Mouse (Mus musculus) cerebellum, postnatal 14 days (tissue): ENCODE results near the gene Hsh2d.

Experiments
- DNase-seq, 2 experiments: peaks; one replicate each; pipeline ENCODE4 v3.0.0; 2021; ENCODE audit warnings: mixed read lengths in 2 of 2

The Hsh2d gene

DNA sequence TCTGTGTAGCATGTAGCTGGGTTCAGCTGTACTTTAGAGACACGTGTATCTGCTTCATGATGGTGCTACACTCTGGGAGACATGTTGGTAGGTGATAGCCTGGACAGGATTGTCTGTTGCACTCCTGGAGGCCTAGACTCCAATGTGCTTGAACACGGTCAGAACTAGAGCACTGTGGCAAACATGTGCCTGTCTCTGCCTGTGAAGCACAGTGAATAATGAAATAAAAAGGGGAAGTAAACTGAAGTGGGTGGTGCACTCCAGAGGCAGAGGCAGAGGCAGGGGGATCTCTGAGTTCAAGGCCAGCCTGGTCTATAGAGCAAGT, 739 bp downstream of the Hsh2d start:
- no peak for DNase-seq

DNA sequence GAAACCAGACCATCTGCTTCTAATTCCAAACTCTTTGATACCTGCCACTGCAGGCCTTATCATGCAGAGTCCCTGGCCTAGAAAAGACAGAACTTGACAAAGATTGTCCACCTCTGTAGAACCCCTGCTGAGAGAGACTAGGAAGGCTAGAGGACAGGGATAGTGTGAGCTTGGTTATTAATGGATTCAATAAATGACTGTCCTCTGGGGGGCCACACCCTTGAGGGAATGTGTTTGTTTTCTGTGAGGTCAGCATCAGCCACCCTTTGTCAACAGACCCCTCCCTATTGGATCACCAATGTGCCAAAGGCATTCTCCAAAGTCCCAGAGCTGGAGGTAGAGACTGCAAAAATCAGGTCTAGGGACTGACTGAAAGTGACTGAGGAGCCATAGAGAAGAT, 2.6 kb downstream of the Hsh2d start:
- DNase-seq = no peak

DNA sequence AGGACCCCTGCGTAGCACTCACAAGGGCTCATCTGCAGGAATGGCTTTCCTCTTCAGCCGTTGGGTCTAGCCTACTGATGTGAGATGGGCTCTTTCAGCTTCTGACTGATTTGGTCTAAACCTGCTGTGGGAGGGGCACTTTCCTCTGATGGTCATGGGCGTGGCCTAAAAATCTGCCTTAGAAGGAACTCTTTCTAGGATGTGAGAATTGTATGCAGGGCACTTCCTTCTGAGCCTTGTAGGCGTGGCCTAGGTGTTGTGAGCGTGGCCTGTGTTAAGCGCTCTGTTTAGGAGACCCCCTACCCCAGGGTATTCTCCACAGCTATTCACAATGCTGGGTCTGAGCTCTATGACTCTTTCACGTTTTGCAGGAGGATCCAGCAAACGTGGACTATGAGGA, 8.6 kb downstream of the Hsh2d start:
- no peak for DNase-seq

DNA sequence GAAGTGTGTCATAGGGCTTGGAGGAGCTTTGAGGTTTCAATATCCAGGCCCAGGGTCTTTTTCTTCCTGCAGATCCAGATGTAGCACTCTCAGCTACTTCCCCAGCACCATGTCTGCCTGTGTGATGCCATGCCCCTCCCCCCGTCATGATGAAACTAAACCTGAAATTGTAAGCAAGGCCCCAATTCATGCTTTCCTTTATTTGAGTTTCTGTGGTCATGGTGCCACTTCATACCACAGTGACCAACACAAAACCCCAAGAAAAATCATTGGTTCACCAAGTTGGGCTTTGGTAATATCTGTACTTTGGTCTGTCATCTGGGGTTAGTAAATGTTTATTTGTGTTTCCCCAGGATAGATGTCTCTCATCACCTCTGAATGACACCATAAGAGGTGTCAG, 19.1 kb downstream of the Hsh2d start:
- DNase-seq = no peak

DNA sequence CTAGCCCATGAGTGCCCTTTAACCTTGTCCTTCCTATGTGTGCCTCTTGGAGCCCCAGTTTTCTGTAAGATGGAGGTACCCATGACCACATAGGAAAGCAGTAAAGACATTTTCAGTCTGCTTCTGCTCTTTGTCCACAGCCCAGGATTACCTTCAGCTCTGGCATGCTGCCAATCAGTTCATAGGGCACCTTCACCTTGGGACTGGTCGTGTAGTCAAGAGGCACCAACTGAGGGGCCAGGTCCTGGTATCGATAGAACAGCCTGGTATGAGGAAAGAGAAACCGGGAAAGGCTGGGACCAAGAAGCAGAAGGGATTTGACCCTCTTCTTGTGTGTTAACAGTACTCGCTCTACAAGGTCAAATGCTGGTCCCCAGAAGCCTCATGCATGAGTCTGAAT, 20.8 kb downstream of the Hsh2d start:
- DNase-seq = no peak

DNA sequence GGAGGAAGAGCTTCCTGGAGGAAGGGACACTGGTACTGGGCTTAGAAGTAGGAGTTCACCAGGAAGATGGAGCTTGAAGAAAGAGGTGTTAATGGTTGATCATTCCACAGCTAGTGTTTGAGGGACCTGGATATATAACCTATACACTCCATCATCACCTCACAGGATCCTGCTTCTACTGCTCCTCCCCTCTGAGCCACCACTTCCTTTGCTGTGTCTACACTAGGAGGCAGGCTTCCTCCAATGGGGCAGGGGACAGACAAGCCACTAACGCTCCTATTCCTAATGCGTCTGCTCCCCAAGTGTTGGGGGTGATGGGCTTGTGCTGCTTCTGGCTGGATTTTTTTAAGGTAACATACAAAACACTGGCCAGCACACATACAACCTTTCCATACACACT, 21.3 kb downstream of the Hsh2d start:
- DNase-seq = no peak

DNA sequence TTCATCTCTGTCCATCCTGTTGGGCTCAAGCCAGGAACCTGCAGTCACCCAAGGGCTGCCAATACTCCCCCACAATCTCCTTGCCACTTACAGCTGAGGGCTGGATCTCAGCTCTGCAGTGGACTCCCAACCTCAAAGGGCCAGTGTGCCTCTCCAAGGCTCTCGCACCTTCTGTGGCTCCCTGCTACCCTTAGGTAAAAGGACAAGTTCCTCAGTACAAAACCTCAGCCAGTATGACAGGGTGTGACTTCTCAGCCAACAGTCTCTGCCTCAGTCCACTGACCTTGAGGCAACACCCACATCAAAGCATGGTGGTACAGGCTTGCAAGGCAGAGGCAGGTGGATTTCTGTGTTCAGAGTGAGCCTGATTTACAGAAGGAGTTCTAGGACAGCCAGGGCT, 22.4 kb downstream of the Hsh2d start:
- DNase-seq = no peak

DNA sequence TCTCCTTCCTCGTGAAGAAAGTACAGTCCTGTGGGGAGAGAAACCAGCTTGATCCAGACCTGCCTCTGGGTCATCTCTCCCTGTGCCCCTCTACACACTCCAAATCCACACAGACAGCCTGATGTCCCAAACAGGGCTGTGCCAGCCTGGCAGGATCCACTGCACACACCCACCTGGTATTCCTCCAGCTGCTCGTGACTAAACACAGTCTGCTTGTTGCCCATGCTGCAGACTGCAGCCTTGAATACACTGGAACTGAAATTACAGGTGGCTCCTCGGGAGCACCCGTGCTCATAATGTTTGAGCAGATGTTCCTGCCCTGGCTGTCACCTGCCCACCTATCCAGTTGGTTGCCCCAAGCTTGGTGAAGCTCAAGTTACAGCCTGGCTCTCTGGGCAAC, 23.3 kb downstream of the Hsh2d start, which contains the start of gene Cib3:
Gene Cib3 (minus strand): TSS at position 87 of the 400 bp plus-strand sequence.
- no peak for DNase-seq

DNA sequence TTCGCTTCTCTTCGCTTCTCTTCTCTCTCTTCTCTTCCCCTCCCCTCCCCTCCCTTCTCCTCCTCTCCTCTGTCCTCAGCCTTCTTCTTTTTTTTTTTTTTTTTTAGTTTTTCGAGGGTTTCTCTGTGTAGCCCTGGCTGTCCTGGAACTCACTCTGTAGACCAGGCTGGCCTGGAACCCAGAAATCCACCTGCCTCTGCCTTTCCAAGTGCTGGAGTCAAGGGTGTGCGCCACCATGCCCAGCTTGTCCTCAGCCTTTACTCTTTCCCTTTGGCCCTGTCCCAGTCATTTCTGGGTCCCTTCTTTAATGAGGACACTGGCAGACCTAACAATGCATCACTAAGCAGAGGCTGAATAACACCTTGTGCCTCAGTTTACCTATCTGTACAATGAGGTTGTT, 24.1 kb downstream of the Hsh2d start, which contains the start of gene Gm11034:
Gene Gm11034 (minus strand): TSS at position 101 of the 400 bp plus-strand sequence.
- no peak for DNase-seq

DNA sequence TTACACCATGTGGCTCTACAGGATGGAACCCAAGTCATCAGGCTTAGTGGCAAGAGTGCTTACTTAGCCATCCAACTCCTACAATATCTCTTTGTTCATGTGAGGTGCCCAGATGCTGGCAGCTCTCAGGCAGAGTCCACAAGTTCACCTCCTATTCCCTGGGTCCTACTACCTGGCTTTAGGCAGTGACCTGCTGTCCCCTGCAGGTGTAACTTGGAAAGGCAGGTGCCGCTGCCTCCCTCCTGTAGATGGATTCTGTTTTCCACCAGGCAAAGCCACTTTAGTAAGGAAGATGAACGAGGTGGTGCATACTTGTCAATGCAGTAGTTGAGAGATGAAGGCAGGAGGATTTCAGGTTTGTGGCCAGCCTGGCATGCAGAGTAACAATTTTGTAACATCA, 25.6 kb downstream of the Hsh2d start:
- no peak for DNase-seq

DNA sequence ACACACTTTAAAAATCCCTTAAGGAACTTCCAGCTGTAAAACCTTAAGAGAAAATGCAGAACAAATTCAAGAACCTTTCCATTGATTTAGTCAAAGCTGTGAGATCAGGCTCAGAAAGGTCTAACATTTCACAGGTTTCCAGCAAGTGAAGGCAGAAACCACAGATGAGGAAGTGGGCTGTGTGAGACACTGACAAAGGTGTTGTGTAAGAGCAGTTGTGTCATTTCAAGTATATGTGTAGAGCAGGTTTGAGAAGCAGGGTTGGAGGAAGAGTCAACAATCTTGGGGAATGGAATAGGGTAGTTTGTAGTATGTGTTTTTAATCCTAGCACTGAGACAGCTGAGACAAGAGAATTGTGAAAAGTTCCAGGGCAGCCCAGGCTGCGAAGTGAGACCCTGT, 26.4 kb downstream of the Hsh2d start:
- DNase-seq = no peak

DNA sequence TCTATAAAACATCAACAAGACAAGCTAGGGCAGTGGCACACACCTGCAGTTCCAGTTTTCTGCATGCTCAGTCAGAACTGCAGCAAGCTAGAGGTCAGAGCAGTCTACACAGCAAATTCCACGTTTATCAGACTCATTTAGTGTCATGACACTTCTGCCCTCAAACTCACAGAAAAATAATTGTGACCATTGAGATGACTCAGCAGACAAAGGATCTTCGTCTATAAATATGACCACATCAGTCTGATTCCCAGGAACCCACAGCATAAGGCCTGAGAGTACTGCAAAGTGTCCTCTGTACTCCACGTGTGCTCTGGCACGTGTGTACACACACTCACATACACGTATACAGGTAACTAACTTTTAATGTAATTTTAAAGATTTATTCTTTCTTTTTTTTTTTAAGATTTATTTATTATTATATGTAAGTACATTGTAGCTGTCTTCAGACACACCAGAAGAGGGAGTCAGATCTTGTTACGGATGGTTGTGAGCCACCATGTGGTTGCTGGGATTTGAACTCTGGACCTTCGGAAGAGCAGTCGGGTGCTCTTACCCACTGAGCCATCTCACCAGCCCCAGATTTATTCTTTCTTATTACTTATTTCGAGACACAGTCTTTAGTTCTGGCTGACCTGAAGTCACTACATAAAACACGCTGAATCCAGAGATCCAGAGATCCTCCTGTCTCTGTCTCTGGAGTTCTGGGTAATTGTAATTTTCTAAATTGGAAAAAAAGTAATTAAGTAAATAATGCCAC, 29.5 kb downstream of the Hsh2d start:
- DNase-seq = no peak

DNA sequence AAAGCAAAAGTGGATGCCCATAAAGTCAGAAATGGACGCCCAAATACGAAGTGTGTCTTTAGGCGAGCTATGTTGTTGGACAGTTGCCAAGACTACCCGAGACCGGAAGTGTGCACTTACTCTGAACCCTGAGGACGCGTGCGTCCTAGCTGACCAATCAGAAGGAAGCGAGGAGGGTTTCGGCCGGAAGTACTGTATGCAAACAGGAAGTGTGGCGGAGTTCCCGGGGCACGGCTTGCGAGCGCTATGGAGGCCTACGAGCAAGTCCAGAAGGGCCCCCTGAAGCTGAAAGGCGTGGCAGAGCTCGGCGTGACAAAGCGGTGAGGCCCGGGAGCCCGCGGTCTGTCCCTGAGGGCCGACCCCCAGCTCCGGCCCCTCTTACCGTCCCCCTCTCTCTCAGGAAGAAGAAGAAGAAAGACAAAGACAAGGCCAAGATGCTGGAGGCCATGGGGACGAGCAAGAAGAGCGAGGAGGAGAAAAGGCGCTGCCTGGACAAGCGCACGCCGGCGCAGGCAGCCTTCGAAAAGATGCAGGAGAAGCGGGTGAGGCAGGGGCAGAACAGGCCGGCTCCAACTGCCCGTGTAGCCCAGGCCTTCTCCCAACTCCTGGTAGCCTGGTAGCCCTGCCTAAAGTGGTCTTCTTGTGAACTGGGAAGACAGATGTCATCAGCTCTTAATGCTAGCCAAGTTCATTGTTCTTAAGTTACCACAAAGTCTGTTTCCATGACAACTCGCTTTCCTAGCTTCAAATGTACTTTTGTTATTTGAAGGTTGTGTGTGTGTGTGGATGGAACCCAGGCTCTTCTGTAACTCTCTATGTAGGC, 30.3 kb downstream of the Hsh2d start, which contains the start of gene Fam32a:
Gene Fam32a (plus strand): TSS at position 190 of the 823 bp plus-strand sequence.
- peak; percentile 90 to 91 for DNase-seq

DNA sequence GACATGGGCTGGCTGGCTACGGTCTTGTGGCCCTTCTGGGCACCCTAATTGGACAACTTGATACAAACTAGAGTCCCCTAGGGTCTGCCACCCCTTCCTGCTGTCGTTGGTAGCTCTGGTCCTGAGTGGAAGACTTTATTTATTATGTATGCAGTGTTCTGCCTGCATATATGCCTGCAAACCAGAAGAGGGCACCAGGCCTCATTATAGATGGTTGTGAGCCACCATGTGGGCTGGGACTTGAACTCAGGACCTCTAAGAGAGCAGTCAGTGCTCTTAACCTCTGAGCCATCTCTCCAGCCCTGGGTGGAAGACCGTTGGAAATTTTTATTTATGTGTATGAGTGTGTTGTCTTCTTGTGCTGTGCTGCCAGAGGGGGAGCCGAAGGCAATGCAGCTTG, 31.3 kb downstream of the Hsh2d start:
- no peak for DNase-seq

DNA sequence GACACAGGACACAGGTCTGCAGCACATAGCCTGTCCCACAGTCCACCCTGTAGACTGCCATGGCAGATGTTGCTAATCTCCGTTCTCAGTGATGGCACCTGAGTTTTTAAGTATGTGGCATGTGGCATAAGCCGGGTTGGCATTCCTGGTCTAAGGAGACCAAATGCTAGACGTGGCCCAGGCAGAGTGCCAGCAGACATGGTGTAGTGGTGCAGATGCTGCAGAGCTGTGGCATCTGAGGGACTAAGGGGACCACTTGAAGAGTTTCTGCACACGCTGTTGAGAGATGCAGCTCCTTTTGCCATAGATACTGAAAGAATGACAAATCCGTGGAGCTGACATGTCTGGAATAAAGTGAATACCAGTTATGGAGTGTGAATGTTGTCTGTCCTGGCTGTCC, 33.2 kb downstream of the Hsh2d start:
- no peak for DNase-seq

DNA sequence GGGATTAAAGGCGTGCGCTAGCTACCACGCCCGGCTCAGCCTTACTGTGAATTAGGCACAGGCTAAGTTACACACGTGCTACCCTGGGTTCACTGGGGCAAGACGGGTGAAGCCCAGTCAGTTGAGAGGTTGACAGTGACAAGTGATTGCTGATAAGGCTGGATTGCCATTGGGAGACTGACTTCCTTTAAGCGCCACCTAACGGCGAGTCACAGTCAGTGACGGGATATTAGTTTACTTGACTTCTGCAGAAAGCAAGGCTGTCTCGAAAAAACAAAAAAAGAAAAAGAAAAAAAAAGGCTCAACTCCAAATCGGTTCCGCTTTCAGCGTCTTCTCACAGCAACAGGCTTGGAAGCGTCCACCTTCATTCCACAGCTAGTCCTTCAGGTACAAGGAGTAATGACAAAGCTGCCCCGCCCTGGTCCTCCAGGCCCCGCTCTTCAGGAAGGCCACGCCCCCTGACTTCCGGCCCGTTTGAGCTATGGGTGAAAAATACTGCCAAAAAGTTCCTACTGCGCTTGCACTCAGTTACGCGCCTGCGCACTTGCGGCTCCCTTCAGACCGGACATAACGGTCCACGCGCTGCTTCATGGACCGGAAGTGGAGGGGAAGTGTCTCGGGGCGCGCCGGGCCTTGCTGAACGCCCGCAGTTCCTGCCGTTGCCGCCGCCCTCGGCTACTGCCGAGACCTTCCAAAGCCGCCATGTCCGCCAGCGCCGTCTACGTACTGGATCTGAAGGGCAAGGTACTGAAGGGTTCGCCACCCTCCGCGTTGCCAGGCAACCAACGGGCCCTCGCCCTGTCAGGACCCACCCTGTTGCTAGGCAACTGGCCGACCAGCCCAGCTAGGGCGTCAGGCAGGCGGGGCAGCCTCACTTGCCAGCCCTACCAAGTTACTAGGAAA, 50.3 kb downstream of the Hsh2d start, which contains the start of gene Ap1m1:
Gene Ap1m1 (plus strand): TSS at position 520 of the 904 bp plus-strand sequence.
- DNase-seq = peak; percentile 98 to 99

DNA sequence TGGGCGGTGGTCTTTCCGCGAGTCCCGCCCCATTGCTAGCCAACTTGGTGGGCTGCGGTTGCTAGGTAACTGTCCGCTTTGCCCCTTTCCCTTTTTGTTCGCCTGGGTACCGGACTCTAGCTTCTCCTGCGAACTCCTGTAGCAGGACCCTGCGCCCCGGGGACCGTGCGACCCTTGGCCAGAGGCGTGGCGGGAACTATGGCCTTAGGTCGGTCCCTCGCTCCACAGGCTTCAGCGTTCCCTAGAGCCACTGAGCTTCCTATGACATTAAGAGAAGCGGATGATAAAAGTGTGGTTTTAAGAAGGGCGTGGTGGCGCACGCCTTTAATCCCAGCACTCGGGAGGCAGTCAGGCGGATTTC, 50.9 kb downstream of the Hsh2d start:
- DNase-seq = no peak

DNA sequence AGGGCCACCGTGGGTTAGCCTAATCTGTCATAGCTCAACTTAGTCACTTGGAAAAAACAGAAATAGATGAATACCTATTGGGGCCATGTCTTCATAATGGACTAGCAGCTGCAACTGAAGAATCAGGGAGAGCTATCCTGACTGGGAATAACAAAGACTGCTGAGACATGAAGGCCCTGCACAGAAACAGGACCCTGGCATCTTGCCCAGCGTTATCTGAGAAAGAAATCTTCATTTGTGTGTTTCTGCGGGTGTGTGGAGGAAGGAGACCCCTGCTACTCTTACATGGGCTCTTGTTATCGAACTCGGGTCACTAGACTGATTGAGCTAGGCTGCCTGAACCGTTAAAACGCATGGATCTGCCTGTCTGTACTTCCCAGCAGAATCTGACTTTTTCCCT, 51.5 kb downstream of the Hsh2d start:
- peak; percentile 28 to 51 for DNase-seq

DNA sequence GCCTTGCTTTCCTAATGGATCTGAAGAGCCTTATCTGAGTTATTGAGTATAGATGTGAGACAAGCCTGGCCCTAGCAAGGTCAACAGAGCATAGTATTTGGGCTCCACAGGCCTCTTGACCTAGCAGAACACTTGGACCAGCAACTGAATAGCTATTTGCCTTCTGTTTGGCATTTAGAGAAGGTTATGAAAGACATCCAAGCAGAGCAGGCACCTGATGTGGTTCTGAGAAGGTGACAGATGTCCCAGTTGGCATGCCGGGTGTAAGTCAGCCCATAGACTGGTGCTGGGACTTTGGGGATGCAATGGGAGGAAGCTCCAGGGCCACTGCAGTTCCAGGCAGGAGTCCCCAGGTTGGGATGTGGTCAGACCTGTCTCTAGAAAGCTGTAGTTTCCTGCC, 52.8 kb downstream of the Hsh2d start:
- DNase-seq = no peak

DNA sequence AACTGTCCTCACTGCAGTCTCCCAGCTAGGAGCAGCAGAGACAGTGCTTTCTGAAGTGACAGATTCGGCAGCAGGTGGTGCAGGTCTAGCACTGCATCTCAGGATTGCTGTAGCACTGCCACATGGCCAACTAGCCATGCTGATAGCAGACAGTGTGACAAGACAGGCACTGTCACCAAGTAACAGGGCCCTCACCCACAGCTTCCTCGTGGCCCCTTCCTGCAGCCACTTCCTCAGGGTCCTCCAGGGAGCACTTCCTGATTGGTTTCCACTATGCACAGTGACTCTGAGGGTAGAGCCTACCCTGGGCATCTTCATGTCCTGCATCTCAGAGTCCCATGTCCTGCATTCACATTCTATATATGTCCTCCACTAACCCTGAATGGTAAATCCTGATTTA, 55.2 kb downstream of the Hsh2d start:
- no peak for DNase-seq
